Mouse (Mus musculus) midbrain, postnatal 0 days (tissue): ENCODE data around the gene Sec14l2. TPM values are rescaled to one million over a fixed set of nuclear protein-coding genes. Genes with fewer than 3 reads are reported as not detected.

Experiments used
- ATAC-seq: fragments of 200-750 bp; cut with Nextera tagmentation; 2 replicates; pipeline ENCODE4 v1.8.0; 2017; ENCODE audit warnings: moderate number of reproducible peaks, mild to moderate bottlenecking, moderate TSS enrichment, moderate library complexity; ENCODE audit not compliant: low FRiP score
- DNase-seq: peaks from one replicate; pipeline ENCODE4 v3.0.0-alpha.2; 2015; ENCODE audit warnings: low spot score
- H3K27ac ChIP-seq: fragments of 300-500 bp; sonication (generic); 2 replicates; pipeline ENCODE4 v1.5.1; 2014; ENCODE audit warnings: low read depth, mild to moderate bottlenecking, low read length, mixed read lengths
- H3K27me3 ChIP-seq: fragments of 300-500 bp; sonication (generic); 2 replicates; pipeline ENCODE4 v1.6.1; 2014; ENCODE audit warnings: low read length, control low read depth, mixed read lengths; ENCODE audit not compliant: insufficient read depth
- H3K36me3 ChIP-seq: fragments of 300-500 bp; sonication (generic); 2 replicates; pipeline ENCODE4 v1.6.1; 2014; ENCODE audit warnings: low read length, control low read depth, mixed read lengths; ENCODE audit not compliant: insufficient read depth
- H3K4me1 ChIP-seq: fragments of 300-500 bp; sonication (generic); 2 replicates; pipeline ENCODE4 v1.6.1; 2014; ENCODE audit warnings: mild to moderate bottlenecking, control low read depth, antibody characterized with exemption, low read length, mixed read lengths; ENCODE audit not compliant: insufficient read depth
- H3K4me2 ChIP-seq: fragments of 300-500 bp; sonication (generic); 2 replicates; pipeline ENCODE4 v1.6.1; 2014; ENCODE audit warnings: low read depth, mild to moderate bottlenecking, low read length, mixed read lengths; ENCODE audit not compliant: poor library complexity, severe bottlenecking
- H3K4me3 ChIP-seq: fragments of 300-500 bp; sonication (generic); 2 replicates; pipeline ENCODE4 v1.5.1; 2014; ENCODE audit warnings: low read depth, mild to moderate bottlenecking, low read length, moderate library complexity
- H3K9ac ChIP-seq: fragments of 300-500 bp; sonication (generic); replicated peaks from 2 replicates; pipeline ENCODE4 v1.6.1; 2014; ENCODE audit warnings: mild to moderate bottlenecking, low read length, moderate library complexity, mixed read lengths; ENCODE audit not compliant: poor library complexity, severe bottlenecking
- H3K9me3 ChIP-seq: fragments of 300-500 bp; sonication (generic); 2 replicates; pipeline ENCODE4 v1.6.1; 2016; ENCODE audit warnings: low read length, control low read depth
- CTCF ChIP-seq: IDR thresholded peaks from 2 replicates; pipeline ENCODE4 v1.5.1; 2016; ENCODE audit warnings: antibody characterized with exemption, mild to moderate bottlenecking
- WGBS: fragments of 180-500 bp; shearing (Covaris S2); extraction: QIAGEN DNeasy Blood & Tissue Kit; methylation state at CpG from one replicate; pipeline ENCODE4 v1.1.7; 2014; 5-methylcytosine and 5-hydroxymethylcytosine counted together
- polyA plus RNA-seq: library from polyadenylated mRNA; unstranded; fragments of >200 nt; fragmentation: Nextera tagmentation; extraction: Ambion mirVana; gene quantifications from 2 replicates; pipeline ENCODE4 v1.2.1, GENCODE M21; 2015
- total RNA-seq: library from RNA; depleted of rRNA; stranded (reverse); fragments of >200 nt; gene quantifications from 2 replicates; pipeline ENCODE4 v1.2.3, GENCODE M21; 2014

Gene Sec14l2
- total and polyA plus RNA-seq, 2 experiments from 2014 or later, result 5.5 to 13.2 TPM

- TF ChIP-seq CTCF, result no peak
- DNase-seq, result no peak
- H3K27me3 ChIP-seq, result no peaks in the 10 kb centered on the region
- WGBS, result 78% methylated on average over 3 of the region's 3 CpGs
- H3K4me1 ChIP-seq, result peaks cover 11% of the 10 kb centered on the region; the same call in 1 of the 2 replicates
- H3K9me3 ChIP-seq, result no peaks in the 10 kb centered on the region
- H3K4me2 ChIP-seq, result peak overlapping the region; percentile 6; the same call in 1 of the 2 replicates
- no peak for ATAC-seq
- no peak overlapping the region for H3K4me3 ChIP-seq
- H3K9ac ChIP-seq, result no peak overlapping the region
- H3K27ac ChIP-seq, result no peak overlapping the region
- peaks cover 9% of the 10 kb centered on the region for H3K36me3 ChIP-seq
Observed at GRCm38 (mm10) chr11:4158676-4159075, 35.5 kb upstream of the Sec14l2 start.

- Histone ChIP-seq H3K27me3 (no peaks in the 10 kb centered on the region), H3K4me2 (no peak overlapping the region), H3K36me3 (0 out of 2 replicates have a peak, but pooled peaks cover 3% of the 10 kb centered on the region), H3K27ac (no peak overlapping the region), H3K4me1 (0 out of 2 replicates have a peak, but pooled peaks cover 4% of the 10 kb centered on the region), H3K9ac (no peak overlapping the region), H3K4me3 (no peak overlapping the region), H3K9me3 (no peaks in the 10 kb centered on the region)
- no peak for DNase-seq
- TF ChIP-seq CTCF, result no peak
- ATAC-seq, result no peak
- WGBS, result 86% methylated on average over 5 of the region's 5 CpGs
Observed at GRCm38 (mm10) chr11:4155641-4156040, 32.4 kb upstream of the Sec14l2 start.

DNA sequence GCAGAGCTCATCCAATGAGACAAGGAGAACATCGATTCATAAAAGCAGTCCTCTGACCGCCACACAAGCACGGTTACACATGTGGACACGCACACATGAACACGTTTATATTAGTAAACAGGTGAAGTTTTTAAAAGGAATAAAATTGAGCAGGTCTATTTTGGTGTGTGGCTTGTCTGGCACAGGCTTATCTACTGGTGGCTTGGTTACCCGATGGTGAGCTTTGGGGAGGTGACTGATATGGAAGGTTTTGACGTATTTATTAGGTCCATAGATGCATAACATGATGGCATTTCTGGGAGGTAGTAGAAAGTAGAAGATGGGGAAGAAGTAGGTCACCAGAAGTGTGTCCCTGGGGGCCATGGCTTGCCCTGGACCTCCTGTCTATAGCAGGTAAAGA, 30.5 kb upstream of the Sec14l2 start:
- no peak overlapping the region for H3K27ac ChIP-seq
- no peaks in the 10 kb centered on the region for H3K9me3 ChIP-seq
- no peaks in the 10 kb centered on the region for H3K4me1 ChIP-seq
- TF ChIP-seq CTCF, result no peak
- H3K27me3 ChIP-seq, result no peaks in the 10 kb centered on the region
- no peak overlapping the region for H3K4me3 ChIP-seq
- DNase-seq (no peak), ATAC-seq (no peak)
- no peak overlapping the region for H3K4me2 ChIP-seq
- peaks cover 8% of the 10 kb centered on the region; the same call in 1 of the 2 replicates for H3K36me3 ChIP-seq
- 95% methylated on average over 7 of the region's 7 CpGs for WGBS
- no peak overlapping the region for H3K9ac ChIP-seq

GRCm38 (mm10) chr11:4149886-4150285, 26.7 kb upstream of the Sec14l2 start:
- no peak overlapping the region for H3K27ac ChIP-seq
- H3K4me3 ChIP-seq, result no peak overlapping the region
- H3K9me3 ChIP-seq, result no peaks in the 10 kb centered on the region
- no peaks in the 10 kb centered on the region for H3K4me1 ChIP-seq
- no peak for TF ChIP-seq CTCF
- H3K36me3 ChIP-seq, result peaks cover 19% of the 10 kb centered on the region
- no peak for ATAC-seq
- WGBS, result 90% methylated on average over 6 of the region's 6 CpGs
- DNase-seq, result no peak
- H3K27me3 ChIP-seq, result no peaks in the 10 kb centered on the region
- H3K4me2 ChIP-seq, result no peak overlapping the region
- no peak overlapping the region for H3K9ac ChIP-seq

DNA sequence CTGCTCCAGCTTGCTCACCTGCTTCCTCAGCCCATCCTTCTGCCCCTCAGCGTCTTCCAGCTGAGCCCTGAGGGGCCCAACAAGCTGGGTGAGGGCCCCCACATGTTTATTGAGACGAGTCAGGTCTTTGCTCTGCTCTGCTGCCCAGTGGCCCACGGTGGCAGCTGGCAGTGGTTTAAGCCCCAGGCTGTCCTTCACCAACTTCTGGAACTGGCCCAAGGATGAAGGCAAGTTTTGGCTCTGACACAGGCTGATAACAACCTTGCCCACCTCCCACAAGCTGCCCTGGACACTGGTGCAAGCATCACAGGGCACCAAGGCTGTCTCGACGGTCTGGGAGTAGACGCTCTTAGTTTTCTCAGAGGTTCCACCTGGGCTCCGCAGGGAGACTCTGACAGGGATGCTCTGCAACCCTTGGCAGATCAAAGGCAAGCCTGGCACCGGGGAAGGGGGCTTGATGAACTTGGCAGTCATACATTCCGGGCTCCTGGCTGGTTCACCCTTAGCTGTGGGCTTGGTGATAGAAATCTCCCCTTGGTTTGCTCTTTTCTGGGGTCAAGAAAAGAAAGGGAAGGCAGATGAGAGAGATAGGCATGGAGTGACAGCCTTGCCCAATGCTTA, 25.4 kb upstream of the Sec14l2 start:
- ATAC-seq (no peak), DNase-seq (no peak)
- WGBS, result 82% methylated on average over 9 of the region's 9 CpGs
- Histone ChIP-seq H3K27me3 (no peaks in the 10 kb centered on the region), H3K27ac (no peak overlapping the region), H3K9me3 (no peaks in the 10 kb centered on the region), H3K9ac (no peak overlapping the region), H3K4me3 (no peak overlapping the region), H3K4me2 (no peak overlapping the region), H3K36me3 (peaks cover 21% of the 10 kb centered on the region), H3K4me1 (no peaks in the 10 kb centered on the region)
- TF ChIP-seq CTCF, result no peak

DNA sequence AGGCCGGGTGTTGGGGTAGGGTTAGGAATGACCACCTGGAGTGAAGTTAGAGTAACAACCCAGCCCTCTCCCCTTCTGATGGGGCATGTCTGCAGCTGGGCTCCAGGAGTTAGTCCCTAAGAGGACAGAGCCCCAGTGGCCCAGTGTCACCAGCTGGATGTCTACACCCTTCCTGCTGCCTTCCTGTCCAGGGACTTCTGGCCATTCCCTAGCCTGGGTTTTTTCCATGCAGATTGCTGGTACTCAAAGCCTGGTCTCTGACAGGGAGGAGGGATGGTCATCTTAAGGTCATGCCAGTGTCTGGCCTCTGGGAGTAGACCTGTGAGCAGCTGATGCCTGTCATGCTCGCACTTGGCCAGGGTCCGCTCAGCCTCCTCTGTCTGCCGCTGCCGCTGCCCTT, 24.9 kb upstream of the Sec14l2 start:
- Histone ChIP-seq H3K27me3 (no peaks in the 10 kb centered on the region), H3K36me3 (peaks cover 25% of the 10 kb centered on the region), H3K4me1 (no peaks in the 10 kb centered on the region), H3K27ac (no peak overlapping the region), H3K4me3 (no peak overlapping the region), H3K9ac (no peak overlapping the region), H3K9me3 (no peaks in the 10 kb centered on the region), H3K4me2 (no peak overlapping the region)
- no peak for TF ChIP-seq CTCF
- no peak for DNase-seq
- WGBS, result 89% methylated on average over 5 of the region's 5 CpGs
- ATAC-seq, result no peak
